Mouse (Mus musculus) midbrain, embryonic 12.5 days (tissue): ENCODE data around the gene Ly6g6f. TPM values are rescaled to one million over a fixed set of nuclear protein-coding genes. Genes with fewer than 3 reads are reported as not detected.

ENCODE experiments used
- ATAC-seq: fragments of 200-750 bp; cut with Nextera tagmentation; 2 replicates; pipeline ENCODE4 v1.8.0; 2017; ENCODE audit warnings: low read depth, moderate TSS enrichment, moderate library complexity; ENCODE audit not compliant: low FRiP score
- H3K27ac ChIP-seq: fragments of 300-500 bp; sonication (generic); replicated peaks from 2 replicates; pipeline ENCODE4 v1.5.1; 2016; ENCODE audit warnings: mild to moderate bottlenecking
- H3K27me3 ChIP-seq: fragments of 300-500 bp; sonication (generic); 2 replicates; pipeline ENCODE4 v1.6.1; 2016; ENCODE audit warnings: mild to moderate bottlenecking
- H3K36me3 ChIP-seq: fragments of 300-500 bp; sonication (generic); 2 replicates; pipeline ENCODE4 v1.6.1; 2016
- H3K4me1 ChIP-seq: fragments of 300-500 bp; sonication (generic); 2 replicates; pipeline ENCODE4 v1.6.1; 2016
- H3K4me2 ChIP-seq: fragments of 300-500 bp; sonication (generic); replicated peaks from 2 replicates; pipeline ENCODE4 v1.6.1; 2016; ENCODE audit warnings: mild to moderate bottlenecking, moderate library complexity
- H3K4me3 ChIP-seq: fragments of 300-500 bp; sonication (generic); 2 replicates; pipeline ENCODE4 v1.5.1; 2016; ENCODE audit warnings: mild to moderate bottlenecking
- H3K9ac ChIP-seq: fragments of 300-500 bp; sonication (generic); replicated peaks from 2 replicates; pipeline ENCODE4 v1.6.1; 2016; ENCODE audit warnings: mild to moderate bottlenecking, moderate library complexity
- H3K9me3 ChIP-seq: fragments of 300-500 bp; sonication (generic); 2 replicates; pipeline ENCODE4 v1.6.1; 2016; ENCODE audit warnings: mild to moderate bottlenecking
- WGBS: fragments of 180-500 bp; shearing (Covaris S2); methylation state at CpG from one replicate; pipeline ENCODE4 v1.1.7; 2016; 5-methylcytosine and 5-hydroxymethylcytosine counted together
- polyA plus RNA-seq: library from polyadenylated mRNA; unstranded; fragments of >200 nt; fragmentation: Nextera tagmentation; extraction: Ambion mirVana; gene quantifications from 2 replicates; pipeline ENCODE4 v1.2.1, GENCODE M21; 2016

Ly6g6f gene
- polyA plus RNA-seq, 1 experiment from 2014 or later: 0.47 TPM

DNA sequence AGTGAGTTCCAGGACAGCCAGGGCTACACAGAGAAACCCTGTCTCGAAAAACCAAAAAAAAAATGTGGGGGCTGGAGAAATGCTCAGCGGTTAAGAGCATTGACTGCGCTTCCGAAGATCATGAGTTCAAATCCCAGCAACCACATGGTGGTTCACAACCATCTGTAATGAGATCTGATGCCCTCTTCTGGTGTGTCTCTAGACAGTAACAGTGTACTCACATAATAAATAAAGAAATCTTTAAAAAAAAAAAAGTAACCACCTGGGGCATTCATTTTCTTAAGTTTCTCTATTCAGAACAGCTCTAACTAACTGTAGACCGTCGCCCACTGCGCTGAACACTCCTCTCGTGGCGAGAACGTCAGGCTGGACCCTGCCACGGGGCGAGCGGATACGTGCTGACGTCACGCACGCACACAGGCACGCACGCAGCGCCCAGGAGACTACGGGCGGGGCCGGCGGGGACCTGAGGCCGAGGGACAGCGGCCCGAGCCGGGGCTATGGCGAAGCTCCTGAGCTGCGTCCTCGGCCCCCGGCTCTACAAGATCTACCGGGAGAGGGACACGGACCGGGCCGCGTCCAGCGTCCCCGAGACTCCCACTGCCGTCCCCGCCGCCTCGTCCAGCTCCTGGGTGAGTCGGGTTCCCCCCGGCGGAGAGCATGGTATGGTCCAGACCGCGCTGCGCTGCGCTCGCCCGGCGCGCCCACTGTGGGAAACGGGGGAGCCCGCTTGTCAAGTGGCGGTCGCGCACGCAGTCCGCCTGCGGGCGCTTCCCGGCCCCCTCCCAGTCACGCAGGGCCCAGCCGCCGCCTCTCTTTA is 3.6 kb upstream of the Ly6g6f start, which contains the start of gene Abhd16a:
TSS of gene Abhd16a (plus strand) at position 439 of the 820 bp plus-strand sequence.
- H3K9ac ChIP-seq: peak within 1 kb of the TSS; percentile 82
- peak; percentile 98 for ATAC-seq
- peak within 1 kb of the TSS; percentile 97 for H3K27ac ChIP-seq
- H3K4me1 ChIP-seq: peaks cover 13% of the 10 kb centered on the region
- WGBS: 4% methylated on average over 66 of the region's 67 CpGs
- no peaks in the 10 kb centered on the region for H3K9me3 ChIP-seq
- H3K36me3 ChIP-seq: peaks cover 23% of the 10 kb centered on the region
- peak within 1 kb of the TSS; percentile 59 for H3K4me2 ChIP-seq
- H3K27me3 ChIP-seq: no peaks in the 10 kb centered on the region
- H3K4me3 ChIP-seq: peak within 1 kb of the TSS; percentile 68

DNA sequence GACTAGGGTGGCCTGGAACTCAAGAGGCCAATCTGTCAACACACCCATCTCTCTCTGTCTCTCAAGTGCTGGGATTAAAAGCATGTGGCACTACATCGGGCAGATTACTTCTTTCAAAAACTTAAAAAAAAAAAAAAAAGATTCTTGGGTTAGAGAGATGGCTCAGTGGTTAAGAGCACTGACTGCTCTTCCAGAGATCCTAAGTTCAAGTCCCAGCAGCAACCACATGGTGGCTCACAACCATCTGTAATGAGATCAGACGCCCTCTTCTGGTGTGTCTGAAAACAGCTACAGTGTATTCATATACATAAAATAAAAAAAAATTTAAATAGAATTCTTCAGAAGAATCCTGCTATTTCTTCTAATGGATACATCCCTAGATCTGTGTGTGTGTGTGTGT is 2.7 kb upstream of the Ly6g6f start:
- no peaks in the 10 kb centered on the region for H3K9me3 ChIP-seq
- WGBS: 54% methylated on average over 2 of the region's 2 CpGs

DNA sequence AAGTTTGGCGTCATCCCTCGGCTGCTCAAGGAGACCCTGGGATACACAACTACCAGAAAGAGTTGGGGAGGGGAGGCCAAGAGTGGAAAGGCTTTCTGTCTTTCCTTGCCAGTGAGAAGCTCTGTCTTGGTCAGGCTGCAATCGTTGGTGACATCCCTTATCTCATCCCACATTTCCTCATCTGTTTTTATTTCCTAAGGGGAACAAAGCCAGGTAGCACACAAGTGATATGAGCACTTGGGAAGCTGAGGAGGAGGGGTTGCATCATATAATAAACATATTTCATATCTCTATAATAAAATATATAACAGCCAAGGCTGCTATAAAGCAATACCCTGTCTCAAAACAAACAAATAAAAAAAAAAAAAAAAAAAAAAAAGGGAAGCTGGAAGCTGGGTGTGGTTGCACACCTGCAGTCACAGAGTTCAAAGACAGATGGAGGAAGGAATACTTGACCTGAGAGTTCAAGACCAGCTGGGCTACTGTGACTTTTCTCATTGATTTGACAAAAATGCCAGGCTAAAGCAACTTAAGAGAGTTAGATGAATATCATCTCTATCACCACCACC is 1.4 kb downstream of the Ly6g6f start:
- H3K9me3 ChIP-seq: no peaks in the 10 kb centered on the region
- no peak overlapping the region for H3K27ac ChIP-seq
- 89% methylated on average over 3 of the region's 3 CpGs for WGBS
- H3K36me3 ChIP-seq: no peaks in the 10 kb centered on the region
- H3K9ac ChIP-seq: no peak overlapping the region
- H3K27me3 ChIP-seq: peaks cover 5% of the 10 kb centered on the region; the same call in 1 of the 2 replicates
- no peak overlapping the region for H3K4me2 ChIP-seq
- H3K4me1 ChIP-seq: no peaks in the 10 kb centered on the region
- H3K4me3 ChIP-seq: no peak overlapping the region
- ATAC-seq: no peak

More for the DNA sequence above, 2.7 kb upstream of the Ly6g6f start:
- H3K27me3 ChIP-seq: no peaks in the 10 kb centered on the region
- H3K36me3 ChIP-seq: peaks cover 20% of the 10 kb centered on the region
- peaks cover 13% of the 10 kb centered on the region for H3K4me1 ChIP-seq
- H3K27ac ChIP-seq: no peak overlapping the region
- ATAC-seq: no peak
- H3K4me3 ChIP-seq: no peak overlapping the region
- H3K4me2 ChIP-seq: no peak overlapping the region
- no peak overlapping the region for H3K9ac ChIP-seq

DNA sequence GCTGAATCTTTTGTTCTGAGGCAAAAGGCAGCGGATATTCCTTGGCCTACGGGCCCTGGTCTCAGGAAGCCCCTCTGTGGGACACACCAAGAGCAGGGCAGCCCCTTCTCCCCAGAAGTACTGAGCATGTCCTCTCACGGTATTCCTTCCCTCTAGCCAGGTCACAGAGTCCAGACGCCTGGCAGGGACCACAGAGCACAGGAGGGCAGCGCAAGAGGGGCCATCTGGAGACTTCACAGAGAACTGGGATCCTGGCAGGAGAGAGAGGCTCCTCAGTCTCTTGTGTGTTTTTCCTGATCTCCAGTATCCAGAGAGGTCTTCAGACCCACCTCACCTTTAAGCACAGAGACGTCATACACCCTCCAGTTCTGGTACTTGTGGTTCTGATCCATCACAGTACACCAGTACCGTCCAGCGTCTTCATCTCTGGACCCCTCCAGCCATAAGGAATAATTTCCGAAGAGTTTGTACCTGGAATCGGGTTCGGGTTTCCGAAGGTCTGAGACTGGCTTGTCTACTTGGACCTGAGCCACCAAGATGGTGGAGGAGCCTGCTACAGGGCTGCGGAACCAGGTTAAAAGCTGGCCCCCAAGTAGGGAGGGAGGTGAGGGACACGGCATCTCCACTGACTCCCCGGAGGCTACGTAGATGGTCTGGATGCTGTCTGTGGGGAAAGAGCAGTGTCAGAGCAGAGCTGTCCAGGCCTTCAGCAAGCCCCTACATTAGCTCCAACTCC is 2.4 kb downstream of the Ly6g6f start:
- H3K27me3 ChIP-seq: peaks cover 5% of the 10 kb centered on the region; the same call in 1 of the 2 replicates
- H3K4me3 ChIP-seq: no peak overlapping the region
- no peaks in the 10 kb centered on the region for H3K36me3 ChIP-seq
- 86% methylated on average over 16 of the region's 16 CpGs for WGBS
- no peak overlapping the region for H3K27ac ChIP-seq
- H3K4me2 ChIP-seq: no peak overlapping the region
- no peaks in the 10 kb centered on the region for H3K9me3 ChIP-seq
- H3K4me1 ChIP-seq: peaks cover 1% of the 10 kb centered on the region
- no peak for ATAC-seq
- no peak overlapping the region for H3K9ac ChIP-seq

DNA sequence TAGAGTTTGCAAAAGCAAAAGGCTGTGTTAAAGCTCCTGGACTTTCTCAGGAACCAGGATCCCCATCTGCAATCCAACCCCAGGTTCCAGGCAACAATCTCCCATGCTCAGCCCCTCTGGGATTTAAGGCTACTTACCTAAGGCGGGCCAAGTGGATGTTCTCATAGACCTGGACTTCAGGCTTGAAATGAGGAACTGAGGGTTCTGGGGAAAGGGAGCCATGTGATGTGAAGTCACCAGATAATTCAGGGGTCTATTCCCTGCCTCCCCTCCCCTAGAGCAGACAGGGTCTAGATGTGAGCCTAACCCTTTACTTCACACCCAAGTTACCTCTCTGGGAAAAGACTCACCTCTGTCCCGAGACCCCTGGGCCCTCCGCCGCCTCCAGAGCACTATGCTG is 4.7 kb downstream of the Ly6g6f start:
- Histone ChIP-seq H3K4me3 (no peak overlapping the region), H3K27ac (no peak overlapping the region), H3K27me3 (peaks cover 11% of the 10 kb centered on the region), H3K9ac (no peak overlapping the region), H3K4me2 (no peak overlapping the region), H3K9me3 (no peaks in the 10 kb centered on the region), H3K36me3 (no peaks in the 10 kb centered on the region), H3K4me1 (peaks cover 18% of the 10 kb centered on the region)
- no peak for ATAC-seq
- WGBS: 90% methylated on average over 4 of the region's 4 CpGs

- WGBS: 64% methylated on average over 6 of the region's 6 CpGs
- Histone ChIP-seq H3K4me1 (peaks cover 18% of the 10 kb centered on the region), H3K36me3 (no peaks in the 10 kb centered on the region), H3K9ac (no peak overlapping the region), H3K4me3 (no peak overlapping the region), H3K27me3 (peaks cover 11% of the 10 kb centered on the region), H3K27ac (no peak overlapping the region), H3K9me3 (no peaks in the 10 kb centered on the region), H3K4me2 (no peak overlapping the region)
- no peak for ATAC-seq
Observed at GRCm38 (mm10) chr17:35080248-35080647, 5.2 kb downstream of the Ly6g6f start.

DNA sequence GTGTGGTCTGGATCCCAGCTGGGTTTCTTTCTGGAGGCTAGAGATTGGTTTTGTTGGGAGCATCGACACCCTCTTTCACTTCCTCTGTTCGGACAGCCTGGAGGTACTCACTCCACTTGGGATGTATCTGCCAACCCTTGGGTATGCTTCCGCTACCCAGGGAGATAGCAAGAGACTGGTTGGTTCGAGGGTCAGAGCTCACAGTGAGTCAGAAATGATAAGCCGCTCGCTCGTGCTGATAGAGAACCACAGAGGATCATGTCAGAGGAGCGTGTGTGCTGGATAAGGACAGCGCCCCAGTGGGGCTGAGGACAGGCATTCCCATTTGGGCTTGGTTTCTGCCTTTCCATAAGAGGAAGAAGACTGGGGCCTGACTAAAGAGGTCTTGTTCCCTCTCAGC is 5.6 kb downstream of the Ly6g6f start:
- 74% methylated on average over 9 of the region's 9 CpGs for WGBS

DNA sequence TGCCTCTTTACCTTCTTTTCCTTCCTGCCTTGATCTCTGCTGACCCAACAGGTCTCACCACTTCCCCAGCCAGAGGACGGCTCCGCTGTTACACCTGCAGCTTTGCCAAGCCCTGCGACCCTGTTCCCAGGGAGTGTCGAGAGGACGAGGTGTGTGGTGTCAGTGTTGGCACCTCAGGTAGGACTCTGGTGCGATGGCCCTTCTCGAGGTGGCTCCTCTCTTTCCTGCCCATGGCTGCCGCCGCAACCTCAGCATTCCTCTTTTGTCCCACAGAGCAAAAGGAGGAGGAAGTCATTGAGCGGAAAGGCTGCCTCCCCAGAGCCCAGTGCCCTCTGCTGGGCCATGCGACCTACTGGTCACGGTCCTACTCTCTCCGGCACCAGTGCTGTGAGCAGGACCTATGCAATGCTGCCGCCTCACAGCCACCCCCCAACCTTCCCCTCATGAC is 7.6 kb downstream of the Ly6g6f start, which contains the start of gene Ly6g6d:
TSS of gene Ly6g6d (minus strand) at position 280 of the 448 bp plus-strand sequence.
- Histone ChIP-seq H3K27me3 (peaks cover 11% of the 10 kb centered on the region), H3K4me2 (peak within 1 kb of the TSS; percentile 42), H3K4me1 (peaks cover 18% of the 10 kb centered on the region), H3K36me3 (no peaks in the 10 kb centered on the region), H3K27ac (no peak within 1 kb of the TSS; the same call in 1 of the 2 replicates), H3K9me3 (no peaks in the 10 kb centered on the region), H3K4me3 (peak within 1 kb of the TSS; percentile 17), H3K9ac (0 out of 2 replicates have a peak within 1 kb of the TSS, but pooled peaks have one; percentile 25)
- peak; percentile 44; the same call in 1 of the 2 replicates for ATAC-seq
- 9% methylated on average over 14 of the region's 14 CpGs for WGBS

More for the DNA sequence above, 5.6 kb downstream of the Ly6g6f start:
- Histone ChIP-seq H3K9ac (no peak overlapping the region), H3K36me3 (no peaks in the 10 kb centered on the region), H3K9me3 (no peaks in the 10 kb centered on the region), H3K27ac (no peak overlapping the region), H3K4me2 (no peak overlapping the region), H3K27me3 (peaks cover 11% of the 10 kb centered on the region), H3K4me1 (peaks cover 18% of the 10 kb centered on the region), H3K4me3 (no peak overlapping the region)
- no peak for ATAC-seq

- Histone ChIP-seq H3K36me3 (no peaks in the 10 kb centered on the region), H3K4me1 (peaks cover 18% of the 10 kb centered on the region), H3K9me3 (no peaks in the 10 kb centered on the region), H3K4me3 (0 out of 2 replicates have a peak overlapping the region, but pooled peaks have one; percentile 17), H3K9ac (0 out of 2 replicates have a peak overlapping the region, but pooled peaks have one; percentile 25), H3K27ac (no peak overlapping the region), H3K27me3 (peaks cover 11% of the 10 kb centered on the region), H3K4me2 (peak overlapping the region; percentile 42)
- ATAC-seq: no peak
- 49% methylated on average over 2 of the region's 2 CpGs for WGBS
Observed at GRCm38 (mm10) chr17:35077285-35077684, 8.1 kb downstream of the Ly6g6f start.

DNA sequence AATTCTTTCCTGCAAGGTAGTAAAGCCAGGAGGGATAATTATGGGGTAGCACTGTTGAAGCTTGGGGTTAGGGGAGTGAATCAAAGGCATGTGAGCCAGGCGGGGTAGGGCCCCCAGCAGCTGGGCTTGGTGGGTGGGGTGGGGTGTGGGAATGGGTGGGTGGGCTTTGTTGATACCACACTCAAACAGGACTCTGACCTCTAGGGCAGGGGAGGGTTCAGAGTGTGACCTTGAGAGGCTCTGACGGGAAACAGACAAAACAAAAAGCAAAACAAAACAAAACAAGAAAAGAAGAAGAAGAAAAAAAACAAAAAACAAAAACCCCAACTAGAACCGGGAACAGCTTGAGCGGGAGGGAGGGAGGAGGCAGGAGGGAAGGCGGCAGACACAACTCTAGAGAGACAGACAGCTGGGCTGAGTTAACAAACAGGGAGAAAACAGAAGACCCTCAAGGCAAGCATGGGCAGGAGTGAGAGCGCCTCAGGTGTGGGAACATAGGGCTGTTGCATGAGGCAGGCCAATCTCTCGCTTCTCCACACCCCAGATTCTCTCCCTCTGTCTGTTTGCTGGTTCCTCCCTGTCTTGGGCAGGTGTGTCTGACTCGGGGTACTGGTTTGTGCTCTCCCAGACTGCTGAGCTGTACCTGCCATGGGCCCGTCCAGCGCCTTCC is 8.8 kb downstream of the Ly6g6f start, which contains the start of gene Ly6g6e:
TSS of gene Ly6g6e (plus strand) at position 396 of the 670 bp plus-strand sequence.
- H3K4me2 ChIP-seq: peak within 1 kb of the TSS; percentile 42
- H3K36me3 ChIP-seq: no peaks in the 10 kb centered on the region
- H3K27me3 ChIP-seq: peaks cover 11% of the 10 kb centered on the region
- H3K9ac ChIP-seq: 0 out of 2 replicates have a peak within 1 kb of the TSS, but pooled peaks have one; percentile 25
- H3K27ac ChIP-seq: no peak within 1 kb of the TSS; the same call in 1 of the 2 replicates
- peaks cover 18% of the 10 kb centered on the region for H3K4me1 ChIP-seq
- H3K4me3 ChIP-seq: peak within 1 kb of the TSS; percentile 17
- 26% methylated on average over 10 of the region's 10 CpGs for WGBS
- no peaks in the 10 kb centered on the region for H3K9me3 ChIP-seq
- ATAC-seq: no peak

DNA sequence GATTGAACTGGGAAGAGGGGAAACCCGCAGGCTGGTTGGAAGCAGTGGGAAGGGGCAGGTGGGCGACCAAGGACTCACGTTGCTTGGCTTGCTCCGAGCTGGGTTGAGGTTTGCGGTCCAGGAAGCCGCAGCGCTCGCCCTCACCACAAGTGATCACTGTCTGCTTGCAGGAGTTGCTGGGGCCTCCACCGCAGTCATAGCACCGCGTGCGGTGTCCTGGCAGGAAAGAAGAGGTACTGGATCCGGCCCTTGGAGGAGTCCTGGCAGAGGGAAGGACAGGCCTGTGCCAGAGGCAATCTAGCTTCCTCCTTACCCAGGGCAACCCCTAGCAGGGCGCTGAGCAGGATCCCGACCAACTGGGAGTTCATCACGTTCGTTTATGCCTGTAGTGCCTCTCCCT is 11.3 kb downstream of the Ly6g6f start:
- no peaks in the 10 kb centered on the region for H3K9me3 ChIP-seq
- 55% methylated on average over 17 of the region's 17 CpGs for WGBS

More for the DNA sequence above, 11.3 kb downstream of the Ly6g6f start:
- Histone ChIP-seq H3K27me3 (peaks cover 7% of the 10 kb centered on the region; the same call in 1 of the 2 replicates), H3K36me3 (no peaks in the 10 kb centered on the region), H3K9ac (no peak overlapping the region), H3K4me2 (no peak overlapping the region), H3K4me3 (no peak overlapping the region), H3K27ac (no peak overlapping the region), H3K4me1 (peaks cover 18% of the 10 kb centered on the region)
- ATAC-seq: no peak
